Mouse (Mus musculus): ENCODE data around the gene Matn1.

GRCm38 (mm10) chr4:130915668-130916035 lies 28.5 kb upstream of the Matn1 start:
- TF ChIP-seq CTCF (IDR thresholded peaks at IDR 0.05; ENCODE audit: low read depth) = no peak
- TF ChIP-seq EP300 (IDR thresholded peaks at IDR 0.05; ENCODE audit: low read depth) = no peak

Data from liver, embryonic 14.5 days (tissue).